Mouse (Mus musculus) heart, adult 2 months (tissue): ENCODE measurements at regions not wholly inside any gene's neighbourhood (a gene's known extent, or its start where the extent isn't known, plus 50 kb on each side); places are given as distances from the start of the nearest gene placed in this dataset.

Experiments
- CTCF ChIP-seq: fragments of 200-600 bp; IDR thresholded peaks from 2 replicates; pipeline ENCODE4 v1.8.1; 2022; ENCODE audit warnings: antibody characterized with exemption, mild to moderate bottlenecking, moderate library complexity
- EP300 ChIP-seq: fragments of 200-500 bp; IDR thresholded peaks from 2 replicates; pipeline ENCODE4 v1.6.1; 2011; ENCODE audit warnings: low read depth, low read length, control low read depth; ENCODE audit not compliant: insufficient read depth
- POLR2A ChIP-seq: fragments of 200-500 bp; IDR thresholded peaks from 2 replicates; pipeline ENCODE4 v1.6.1; 2011; ENCODE audit warnings: mild to moderate bottlenecking, low read depth, low read length, control low read depth; ENCODE audit not compliant: insufficient read depth

DNA sequence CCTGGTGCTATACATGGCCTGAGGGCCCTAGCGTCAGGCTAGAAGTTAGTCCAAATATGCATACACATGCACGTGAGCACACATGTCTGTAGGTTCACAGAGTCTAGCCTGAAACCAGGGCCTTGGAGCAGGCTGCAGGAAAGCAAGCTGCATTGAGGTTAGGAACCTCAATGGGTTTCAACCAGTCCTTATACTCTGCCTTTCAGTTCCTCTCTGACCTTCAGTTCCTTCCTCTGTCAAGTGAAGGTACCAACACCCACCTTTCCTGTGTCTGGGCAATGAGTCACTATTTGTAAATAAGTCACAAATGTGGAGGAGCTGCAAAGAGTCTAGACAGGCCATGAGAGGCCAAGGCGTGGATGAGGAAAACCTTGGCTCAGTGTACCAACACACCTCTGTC, 89.1 kb upstream of the Zfp703 start:
- TF ChIP-seq CTCF (no peak), POLR2A (no peak), EP300 (no peak)
